Mouse (Mus musculus): ENCODE measurements around the gene Tmcc3. TPM values are rescaled to one million over a fixed set of nuclear protein-coding genes. Genes with fewer than 3 reads are reported as not detected.

Gene Tmcc3
- polyA plus RNA-seq, 1 experiment from 2014 or later: 7.2 TPM

- Histone ChIP-seq H3K27ac (no peak overlapping the region), H3K4me1 (no peaks in the 10 kb centered on the region), H3K4me2 (replicated peaks) (no peak overlapping the region), H3K9ac (no peak overlapping the region), H3K4me3 (no peak overlapping the region), H3K36me3 (no peaks in the 10 kb centered on the region), H3K27me3 (no peaks in the 10 kb centered on the region), H3K9me3 (no peaks in the 10 kb centered on the region)
- 91% methylated on average over 2 of the region's 2 CpGs for WGBS
- ATAC-seq (ENCODE audit: insufficient number of reproducible peaks, insufficient read depth, low FRiP score, low TSS enrichment): no peak
Observed at GRCm38 (mm10) chr10:94380082-94380481, 68.3 kb downstream of the Tmcc3 start.

GRCm38 (mm10) chr10:94380662-94381392 is 69.1 kb downstream of the Tmcc3 start:
- ATAC-seq (ENCODE audit: insufficient number of reproducible peaks, insufficient read depth, low FRiP score, low TSS enrichment): no peak

GRCm38 (mm10) chr10:94381393-94381740 is 69.6 kb downstream of the Tmcc3 start:
- WGBS: 73% methylated on average over 4 of the region's 4 CpGs
- Histone ChIP-seq H3K4me1 (no peaks in the 10 kb centered on the region), H3K4me2 (replicated peaks) (no peak overlapping the region), H3K27me3 (no peaks in the 10 kb centered on the region), H3K4me3 (no peak overlapping the region), H3K27ac (no peak overlapping the region), H3K9ac (no peak overlapping the region), H3K36me3 (no peaks in the 10 kb centered on the region), H3K9me3 (peaks cover 10% of the 10 kb centered on the region; the same call in 1 of the 2 replicates)
- ATAC-seq (ENCODE audit: insufficient number of reproducible peaks, insufficient read depth, low FRiP score, low TSS enrichment): no peak

More at GRCm38 (mm10) chr10:94380662-94381392, 69.1 kb downstream of the Tmcc3 start:
- peaks cover 6% of the 10 kb centered on the region; the same call in 1 of the 2 replicates for H3K9me3 ChIP-seq
- no peak overlapping the region for H3K9ac ChIP-seq
- H3K27ac ChIP-seq: no peak overlapping the region
- H3K36me3 ChIP-seq: no peaks in the 10 kb centered on the region
- no peaks in the 10 kb centered on the region for H3K27me3 ChIP-seq
- no peak overlapping the region for H3K4me2 ChIP-seq (replicated peaks)
- WGBS: 68% methylated on average over 9 of the region's 9 CpGs
- no peaks in the 10 kb centered on the region for H3K4me1 ChIP-seq
- H3K4me3 ChIP-seq: no peak overlapping the region

- Histone ChIP-seq H3K9ac (no peak overlapping the region), H3K36me3 (no peaks in the 10 kb centered on the region), H3K27me3 (no peaks in the 10 kb centered on the region), H3K4me3 (no peak overlapping the region), H3K4me2 (replicated peaks) (no peak overlapping the region), H3K9me3 (peaks cover 10% of the 10 kb centered on the region; the same call in 1 of the 2 replicates), H3K27ac (no peak overlapping the region), H3K4me1 (no peaks in the 10 kb centered on the region)
- ATAC-seq (ENCODE audit: insufficient number of reproducible peaks, insufficient read depth, low FRiP score, low TSS enrichment): no peak
- 88% methylated on average over 14 of the region's 14 CpGs for WGBS
Observed at GRCm38 (mm10) chr10:94382618-94383017, 70.9 kb downstream of the Tmcc3 start.

GRCm38 (mm10) chr10:94383565-94383964 is 71.8 kb downstream of the Tmcc3 start:
- H3K4me2 ChIP-seq (replicated peaks): no peak overlapping the region
- WGBS: 81% methylated on average over 6 of the region's 6 CpGs

GRCm38 (mm10) chr10:94389219-94389618 is 77.5 kb downstream of the Tmcc3 start:
- no peaks in the 10 kb centered on the region for H3K4me1 ChIP-seq
- peaks cover 18% of the 10 kb centered on the region; the same call in 1 of the 2 replicates for H3K9me3 ChIP-seq
- no peak overlapping the region for H3K4me3 ChIP-seq
- H3K27ac ChIP-seq: no peak overlapping the region
- 89% methylated on average over 6 of the region's 6 CpGs for WGBS
- no peaks in the 10 kb centered on the region for H3K27me3 ChIP-seq
- H3K9ac ChIP-seq: no peak overlapping the region
- H3K36me3 ChIP-seq: no peaks in the 10 kb centered on the region
- no peak overlapping the region for H3K4me2 ChIP-seq (replicated peaks)
- no peak for ATAC-seq (ENCODE audit: insufficient number of reproducible peaks, insufficient read depth, low FRiP score, low TSS enrichment)

More at GRCm38 (mm10) chr10:94383565-94383964, 71.8 kb downstream of the Tmcc3 start:
- peaks cover 10% of the 10 kb centered on the region; the same call in 1 of the 2 replicates for H3K9me3 ChIP-seq
- no peaks in the 10 kb centered on the region for H3K36me3 ChIP-seq
- H3K27me3 ChIP-seq: no peaks in the 10 kb centered on the region
- no peak overlapping the region for H3K4me3 ChIP-seq
- no peak for ATAC-seq (ENCODE audit: insufficient number of reproducible peaks, insufficient read depth, low FRiP score, low TSS enrichment)
- no peaks in the 10 kb centered on the region for H3K4me1 ChIP-seq
- no peak overlapping the region for H3K9ac ChIP-seq
- H3K27ac ChIP-seq: no peak overlapping the region

- H3K9ac ChIP-seq: no peak overlapping the region
- H3K4me2 ChIP-seq (replicated peaks): no peak overlapping the region
- H3K27me3 ChIP-seq: no peaks in the 10 kb centered on the region
- WGBS: 65% methylated on average over 5 of the region's 5 CpGs
- no peak overlapping the region for H3K27ac ChIP-seq
- ATAC-seq (ENCODE audit: insufficient number of reproducible peaks, insufficient read depth, low FRiP score, low TSS enrichment): no peak
- no peaks in the 10 kb centered on the region for H3K4me1 ChIP-seq
- peaks cover 9% of the 10 kb centered on the region; the same call in 1 of the 2 replicates for H3K9me3 ChIP-seq
- H3K4me3 ChIP-seq: no peak overlapping the region
- H3K36me3 ChIP-seq: no peaks in the 10 kb centered on the region
Observed at GRCm38 (mm10) chr10:94391049-94391448, 79.3 kb downstream of the Tmcc3 start.

- Histone ChIP-seq H3K4me2 (replicated peaks) (no peak overlapping the region), H3K27me3 (no peaks in the 10 kb centered on the region), H3K9me3 (0 out of 2 replicates have a peak, but pooled peaks cover 8% of the 10 kb centered on the region), H3K9ac (no peak overlapping the region), H3K36me3 (no peaks in the 10 kb centered on the region), H3K4me3 (no peak overlapping the region), H3K4me1 (no peaks in the 10 kb centered on the region), H3K27ac (no peak overlapping the region)
- ATAC-seq (ENCODE audit: insufficient number of reproducible peaks, insufficient read depth, low FRiP score, low TSS enrichment): no peak
Observed at GRCm38 (mm10) chr10:94394286-94394685, 82.5 kb downstream of the Tmcc3 start.

GRCm38 (mm10) chr10:94397833-94398596 is 86.3 kb downstream of the Tmcc3 start:
- WGBS: 73% methylated on average over 11 of the region's 11 CpGs
- Histone ChIP-seq H3K9ac (no peak overlapping the region), H3K4me2 (replicated peaks) (no peak overlapping the region), H3K4me1 (no peaks in the 10 kb centered on the region), H3K27me3 (no peaks in the 10 kb centered on the region), H3K36me3 (no peaks in the 10 kb centered on the region), H3K27ac (no peak overlapping the region), H3K4me3 (no peak overlapping the region), H3K9me3 (0 out of 2 replicates have a peak, but pooled peaks cover 8% of the 10 kb centered on the region)
- ATAC-seq (ENCODE audit: insufficient number of reproducible peaks, insufficient read depth, low FRiP score, low TSS enrichment): no peak

GRCm38 (mm10) chr10:94400895-94401294 is 89.1 kb downstream of the Tmcc3 start:
- 86% methylated on average over 8 of the region's 8 CpGs for WGBS

GRCm38 (mm10) chr10:94405456-94405855 is 93.7 kb downstream of the Tmcc3 start:
- no peak for ATAC-seq (ENCODE audit: insufficient number of reproducible peaks, insufficient read depth, low FRiP score, low TSS enrichment)
- 59% methylated on average over 3 of the region's 3 CpGs for WGBS
- Histone ChIP-seq H3K27ac (no peak overlapping the region), H3K9me3 (no peaks in the 10 kb centered on the region), H3K27me3 (no peaks in the 10 kb centered on the region), H3K4me2 (replicated peaks) (no peak overlapping the region), H3K4me3 (no peak overlapping the region), H3K9ac (no peak overlapping the region), H3K4me1 (peaks cover 5% of the 10 kb centered on the region; the same call in 1 of the 2 replicates), H3K36me3 (no peaks in the 10 kb centered on the region)

More at GRCm38 (mm10) chr10:94400895-94401294, 89.1 kb downstream of the Tmcc3 start:
- Histone ChIP-seq H3K4me2 (replicated peaks) (no peak overlapping the region), H3K9me3 (no peaks in the 10 kb centered on the region), H3K27ac (no peak overlapping the region), H3K9ac (no peak overlapping the region), H3K36me3 (no peaks in the 10 kb centered on the region), H3K4me1 (no peaks in the 10 kb centered on the region), H3K27me3 (no peaks in the 10 kb centered on the region), H3K4me3 (no peak overlapping the region)
- ATAC-seq (ENCODE audit: insufficient number of reproducible peaks, insufficient read depth, low FRiP score, low TSS enrichment): no peak

GRCm38 (mm10) chr10:94406821-94407220 is 95.1 kb downstream of the Tmcc3 start:
- Histone ChIP-seq H3K9me3 (no peaks in the 10 kb centered on the region), H3K27ac (no peak overlapping the region)

More at GRCm38 (mm10) chr10:94406821-94407220, 95.1 kb downstream of the Tmcc3 start:
- Histone ChIP-seq H3K36me3 (no peaks in the 10 kb centered on the region), H3K4me2 (replicated peaks) (no peak overlapping the region), H3K9ac (no peak overlapping the region), H3K4me1 (peaks cover 5% of the 10 kb centered on the region; the same call in 1 of the 2 replicates), H3K27me3 (0 out of 2 replicates have a peak, but pooled peaks cover 4% of the 10 kb centered on the region), H3K4me3 (no peak overlapping the region)
- ATAC-seq (ENCODE audit: insufficient number of reproducible peaks, insufficient read depth, low FRiP score, low TSS enrichment): no peak
- 91% methylated on average over 7 of the region's 7 CpGs for WGBS
